Mouse (Mus musculus): Measurements from ENCODE around the gene Yae1d1. TPM values are rescaled to one million over a fixed set of nuclear protein-coding genes. Genes with fewer than 3 reads are reported as not detected.

The Yae1d1 gene
- polyA plus RNA-seq (2012; rRNA removed) = 18.8 and 18.9 TPM in 2 replicates

GRCm38 (mm10) chr13:17992697-17993514 is at the start of gene Yae1d1:
Gene Yae1d1, minus strand, starts transcription at chr13:17993349.
- Histone ChIP-seq H3K4me3 (ENCODE audit: control insufficient read depth, low read depth, low read length) (peak within 1 kb of the TSS; percentile 97), H3K4me1 (ENCODE audit: control insufficient read depth, insufficient read depth, low read length) (no peaks in the 10 kb centered on the region; the same call in 1 of the 2 replicates), H3K27ac (ENCODE audit: control insufficient read depth, insufficient read depth, low read depth, low read length) (peak within 1 kb of the TSS; percentile 85), H3K27me3 (ENCODE audit: control insufficient read depth, insufficient read depth, low read length) (no peaks in the 10 kb centered on the region), H3K36me3 (ENCODE audit: control insufficient read depth, insufficient read depth, low read length) (no peaks in the 10 kb centered on the region)
- TF ChIP-seq POLR2A (IDR thresholded peaks at IDR 0.05; ENCODE audit: control insufficient read depth, low read depth, low read length) = peak; percentile 71
- TF ChIP-seq CTCF (IDR thresholded peaks at IDR 0.05; ENCODE audit: control insufficient read depth, insufficient read depth, insufficient replicate concordance, low read depth, low read length) = peak; percentile 36

GRCm38 (mm10) chr13:18038814-18039213 is 45.7 kb upstream of the Yae1d1 start:
- Histone ChIP-seq H3K27ac (ENCODE audit: control insufficient read depth, insufficient read depth, low read depth, low read length) (no peak overlapping the region), H3K36me3 (ENCODE audit: control insufficient read depth, insufficient read depth, low read length) (no peaks in the 10 kb centered on the region), H3K4me1 (ENCODE audit: control insufficient read depth, insufficient read depth, low read length) (no peaks in the 10 kb centered on the region), H3K4me3 (ENCODE audit: control insufficient read depth, low read depth, low read length) (no peak overlapping the region), H3K27me3 (ENCODE audit: control insufficient read depth, insufficient read depth, low read length) (no peaks in the 10 kb centered on the region)
- TF ChIP-seq POLR2A (IDR thresholded peaks at IDR 0.05; ENCODE audit: control insufficient read depth, low read depth, low read length) (no peak), CTCF (IDR thresholded peaks at IDR 0.05; ENCODE audit: control insufficient read depth, insufficient read depth, insufficient replicate concordance, low read depth, low read length) (no peak)

GRCm38 (mm10) chr13:18016604-18017003 is 23.5 kb upstream of the Yae1d1 start:
- Histone ChIP-seq H3K36me3 (ENCODE audit: control insufficient read depth, insufficient read depth, low read length) (no peaks in the 10 kb centered on the region), H3K27me3 (ENCODE audit: control insufficient read depth, insufficient read depth, low read length) (no peaks in the 10 kb centered on the region), H3K27ac (ENCODE audit: control insufficient read depth, insufficient read depth, low read depth, low read length) (no peak overlapping the region), H3K4me1 (ENCODE audit: control insufficient read depth, insufficient read depth, low read length) (no peaks in the 10 kb centered on the region), H3K4me3 (ENCODE audit: control insufficient read depth, low read depth, low read length) (no peak overlapping the region)
- TF ChIP-seq POLR2A (IDR thresholded peaks at IDR 0.05; ENCODE audit: control insufficient read depth, low read depth, low read length) = no peak
- no peak for TF ChIP-seq CTCF (IDR thresholded peaks at IDR 0.05; ENCODE audit: control insufficient read depth, insufficient read depth, insufficient replicate concordance, low read depth, low read length)

- no peak for TF ChIP-seq POLR2A (IDR thresholded peaks at IDR 0.05; ENCODE audit: control insufficient read depth, low read depth, low read length)
- no peak for TF ChIP-seq CTCF (IDR thresholded peaks at IDR 0.05; ENCODE audit: control insufficient read depth, insufficient read depth, insufficient replicate concordance, low read depth, low read length)
- Histone ChIP-seq H3K27ac (ENCODE audit: control insufficient read depth, insufficient read depth, low read depth, low read length) (no peak overlapping the region), H3K4me3 (ENCODE audit: control insufficient read depth, low read depth, low read length) (no peak overlapping the region), H3K27me3 (ENCODE audit: control insufficient read depth, insufficient read depth, low read length) (no peaks in the 10 kb centered on the region), H3K36me3 (ENCODE audit: control insufficient read depth, insufficient read depth, low read length) (no peaks in the 10 kb centered on the region), H3K4me1 (ENCODE audit: control insufficient read depth, insufficient read depth, low read length) (no peaks in the 10 kb centered on the region)
These were observed 20.1 kb upstream of the Yae1d1 start for GRCm38 (mm10) chr13:18013205-18013604.

GRCm38 (mm10) chr13:18011055-18011454 is 17.9 kb upstream of the Yae1d1 start:
- Histone ChIP-seq H3K36me3 (ENCODE audit: control insufficient read depth, insufficient read depth, low read length) (no peaks in the 10 kb centered on the region), H3K4me1 (ENCODE audit: control insufficient read depth, insufficient read depth, low read length) (no peaks in the 10 kb centered on the region), H3K27ac (ENCODE audit: control insufficient read depth, insufficient read depth, low read depth, low read length) (no peak overlapping the region), H3K4me3 (ENCODE audit: control insufficient read depth, low read depth, low read length) (no peak overlapping the region), H3K27me3 (ENCODE audit: control insufficient read depth, insufficient read depth, low read length) (no peaks in the 10 kb centered on the region)
- no peak for TF ChIP-seq CTCF (IDR thresholded peaks at IDR 0.05; ENCODE audit: control insufficient read depth, insufficient read depth, insufficient replicate concordance, low read depth, low read length)
- no peak for TF ChIP-seq POLR2A (IDR thresholded peaks at IDR 0.05; ENCODE audit: control insufficient read depth, low read depth, low read length)

- Histone ChIP-seq H3K27me3 (ENCODE audit: control insufficient read depth, insufficient read depth, low read length) (no peaks in the 10 kb centered on the region), H3K4me3 (ENCODE audit: control insufficient read depth, low read depth, low read length) (peak overlapping the region; percentile 97), H3K27ac (ENCODE audit: control insufficient read depth, insufficient read depth, low read depth, low read length) (peak overlapping the region; percentile 54), H3K4me1 (ENCODE audit: control insufficient read depth, insufficient read depth, low read length) (no peaks in the 10 kb centered on the region; the same call in 1 of the 2 replicates), H3K36me3 (ENCODE audit: control insufficient read depth, insufficient read depth, low read length) (no peaks in the 10 kb centered on the region)
- TF ChIP-seq POLR2A (IDR thresholded peaks at IDR 0.05; ENCODE audit: control insufficient read depth, low read depth, low read length) (no peak), CTCF (IDR thresholded peaks at IDR 0.05; ENCODE audit: control insufficient read depth, insufficient read depth, insufficient replicate concordance, low read depth, low read length) (no peak; the same call in 1 of the 2 replicates)
These were observed 332 bp upstream of the Yae1d1 start for GRCm38 (mm10) chr13:17993515-17993847.

- Histone ChIP-seq H3K36me3 (ENCODE audit: control insufficient read depth, insufficient read depth, low read length) (peaks cover 2% of the 10 kb centered on the region), H3K4me3 (ENCODE audit: control insufficient read depth, low read depth, low read length) (no peak overlapping the region), H3K27me3 (ENCODE audit: control insufficient read depth, insufficient read depth, low read length) (no peaks in the 10 kb centered on the region), H3K27ac (ENCODE audit: control insufficient read depth, insufficient read depth, low read depth, low read length) (no peak overlapping the region), H3K4me1 (ENCODE audit: control insufficient read depth, insufficient read depth, low read length) (no peaks in the 10 kb centered on the region; the same call in 1 of the 2 replicates)
- TF ChIP-seq CTCF (IDR thresholded peaks at IDR 0.05; ENCODE audit: control insufficient read depth, insufficient read depth, insufficient replicate concordance, low read depth, low read length) = no peak
- TF ChIP-seq POLR2A (IDR thresholded peaks at IDR 0.05; ENCODE audit: control insufficient read depth, low read depth, low read length) = no peak
These were observed 1.1 kb downstream of the Yae1d1 start for GRCm38 (mm10) chr13:17992009-17992408.

All from testis, adult 2 months (tissue).